Mouse (Mus musculus) T-cell, adult 2 months (primary cell): ENCODE data around the gene Msh4.
"Not testable (repeated sequence)": the region's sequence is repeated elsewhere in the genome, so short reads cannot be mapped to it uniquely, and the experiment has no call there.

Source experiments
- DNase-seq: peaks from one replicate; pipeline ENCODE4 v3.0.0; 2022; ENCODE audit warnings: low spot score

Gene Msh4

GRCm38 (mm10) chr3:153849368-153850015 is 56.4 kb downstream of the Msh4 start:
- peak; percentile 6 for DNase-seq

GRCm38 (mm10) chr3:153847207-153847733 is 58.7 kb downstream of the Msh4 start:
- no peak for DNase-seq

GRCm38 (mm10) chr3:153846109-153846508 is 59.8 kb downstream of the Msh4 start:
- no peak for DNase-seq

GRCm38 (mm10) chr3:153845500-153845899 is 60.4 kb downstream of the Msh4 start:
- no peak for DNase-seq

- no peak for DNase-seq
Observed at GRCm38 (mm10) chr3:153844757-153845156, 61.2 kb downstream of the Msh4 start.

GRCm38 (mm10) chr3:153844030-153844429 is 61.9 kb downstream of the Msh4 start, which contains the start of gene Asb17:
TSS of gene Asb17 (plus strand) at chr3:153844209.
- no peak for DNase-seq

- no peak for DNase-seq
Observed at GRCm38 (mm10) chr3:153837593-153837992, 68.3 kb downstream of the Msh4 start.

- no peak for DNase-seq
Observed at GRCm38 (mm10) chr3:153836316-153836715, 69.6 kb downstream of the Msh4 start.

GRCm38 (mm10) chr3:153835455-153836086 is 70.4 kb downstream of the Msh4 start:
- peak; percentile 40 for DNase-seq

- no peak for DNase-seq
Observed at GRCm38 (mm10) chr3:153834071-153834470, 71.9 kb downstream of the Msh4 start.

GRCm38 (mm10) chr3:153832654-153832945 is 73.3 kb downstream of the Msh4 start:
- no peak for DNase-seq

- DNase-seq, result no peak
Observed at GRCm38 (mm10) chr3:153831873-153832653, 73.9 kb downstream of the Msh4 start.

GRCm38 (mm10) chr3:153831014-153831872 is 74.7 kb downstream of the Msh4 start:
- DNase-seq, result no peak

GRCm38 (mm10) chr3:153829788-153830187 is 76.2 kb downstream of the Msh4 start:
- DNase-seq, result not testable (repeated sequence)

- no peak for DNase-seq
Observed at GRCm38 (mm10) chr3:153826616-153827015, 79.3 kb downstream of the Msh4 start.

- no peak for DNase-seq
Observed at GRCm38 (mm10) chr3:153825197-153825596, 80.7 kb downstream of the Msh4 start.

- no peak for DNase-seq
Observed at GRCm38 (mm10) chr3:153823671-153824515, 82.0 kb downstream of the Msh4 start.

- DNase-seq, result no peak
Observed at GRCm38 (mm10) chr3:153819438-153819837, 86.5 kb downstream of the Msh4 start.

GRCm38 (mm10) chr3:153818723-153819122 is 87.2 kb downstream of the Msh4 start:
- no peak for DNase-seq

GRCm38 (mm10) chr3:153817376-153817890 is 88.5 kb downstream of the Msh4 start:
- no peak for DNase-seq

- DNase-seq, result no peak
Observed at GRCm38 (mm10) chr3:153814026-153814425, 91.9 kb downstream of the Msh4 start.
